Mouse (Mus musculus) lung, postnatal 25 days (tissue): Measurements from ENCODE around the gene Ctc1.
"Not testable (repeated sequence)": the region's sequence is repeated elsewhere in the genome, so short reads cannot be mapped to it uniquely, and the experiment has no call there.

Experiments
- DNase-seq: peaks from one replicate; pipeline ENCODE4 v3.0.0; 2022; ENCODE audit warnings: low spot score

Gene Ctc1

GRCm38 (mm10) chr11:69008182-69009121 is 7.3 kb upstream of the Ctc1 start, which contains the start of gene Pfas:
TSS of gene Pfas (minus strand) at chr11:69008460.
- peak; percentile 90 for DNase-seq

DNA sequence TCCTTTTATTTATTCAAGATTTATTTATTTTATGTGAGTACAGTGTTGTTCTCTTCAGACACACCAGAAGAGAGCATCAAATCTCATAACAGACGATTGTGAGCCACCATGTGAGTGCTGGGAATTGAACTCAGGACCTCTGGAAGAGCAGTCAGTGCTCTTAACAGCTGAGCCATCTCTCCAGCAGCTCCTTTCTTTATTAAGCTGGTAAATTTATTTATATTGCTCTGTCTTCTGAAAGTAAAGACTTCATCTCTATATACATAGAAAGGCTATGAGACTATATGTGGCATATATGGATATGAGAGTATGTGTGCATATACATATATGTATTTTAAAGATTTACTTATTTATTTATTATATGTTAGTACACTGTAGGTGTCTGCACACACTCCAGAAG is 6.2 kb upstream of the Ctc1 start:
- DNase-seq: no peak

DNA sequence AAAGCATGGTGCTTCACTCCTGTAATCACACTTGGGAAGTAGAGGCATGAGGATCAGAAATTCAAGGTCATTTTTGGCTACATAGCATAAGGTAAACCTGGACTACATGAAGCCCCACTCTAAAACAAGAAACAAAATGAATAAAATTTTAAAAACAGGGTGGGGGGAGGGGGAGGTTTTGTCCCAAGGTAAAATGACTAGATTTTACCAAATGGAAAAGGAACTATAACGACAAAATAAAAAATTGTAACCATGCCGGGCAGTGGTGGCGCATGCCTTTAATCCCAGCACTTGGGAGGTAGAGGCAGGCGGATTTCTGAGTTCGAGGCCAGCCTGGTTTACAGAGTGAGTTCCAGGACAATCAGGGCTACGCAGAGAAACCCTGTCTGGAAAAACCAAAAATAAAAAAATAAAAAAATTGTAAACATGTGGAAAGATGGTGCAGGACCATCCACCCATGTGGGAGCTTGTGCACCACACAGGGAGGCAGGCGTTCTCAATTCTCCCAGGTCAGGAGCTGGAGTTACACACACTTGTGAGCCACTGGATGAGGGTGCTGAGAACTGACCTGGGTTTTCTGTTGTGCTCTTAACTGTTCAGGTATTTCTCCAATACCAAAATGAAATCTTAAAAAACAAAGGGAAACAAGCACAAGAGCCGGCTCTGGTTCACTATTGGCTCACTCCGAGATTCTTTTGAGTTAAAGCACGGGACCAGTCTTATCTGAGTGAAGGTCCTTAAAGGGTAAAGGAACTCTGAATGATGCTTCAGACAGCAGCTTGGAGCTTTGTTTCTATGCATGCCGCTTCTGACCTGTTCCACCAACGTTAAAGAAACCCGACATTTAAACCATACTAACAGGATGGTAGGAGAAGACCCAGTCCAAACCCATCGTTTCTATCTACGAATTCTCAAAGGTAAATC is 5.0 kb upstream of the Ctc1 start:
- DNase-seq: no peak

- DNase-seq: not testable (repeated sequence)
Measured at GRCm38 (mm10) chr11:69011445-69011844, 4.3 kb upstream of the Ctc1 start.

GRCm38 (mm10) chr11:69012071-69012601 is 3.6 kb upstream of the Ctc1 start:
- DNase-seq: peak; percentile 95

DNA sequence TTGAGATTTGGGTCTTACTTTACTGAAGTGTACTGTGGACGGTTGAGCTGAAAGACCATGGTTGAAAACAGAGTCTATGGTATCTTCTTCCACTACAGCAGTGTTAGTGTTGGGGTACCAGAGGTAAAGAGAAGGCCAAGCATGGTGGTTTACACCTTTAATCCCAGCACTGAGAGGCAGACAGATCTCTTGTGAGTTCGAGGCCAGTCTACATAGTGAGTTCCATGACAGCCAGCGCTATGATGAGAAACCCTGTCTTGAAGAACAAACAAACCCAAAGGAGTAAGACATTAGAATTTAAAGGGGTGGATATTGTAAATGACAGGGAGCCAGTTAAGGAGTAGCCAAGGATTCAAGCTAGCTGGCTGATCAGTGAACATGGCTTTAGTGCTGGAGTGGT is 1.0 kb downstream of the Ctc1 start:
- DNase-seq: no peak

- DNase-seq: no peak
Measured at GRCm38 (mm10) chr11:69020691-69021090, 5.0 kb downstream of the Ctc1 start.

DNA sequence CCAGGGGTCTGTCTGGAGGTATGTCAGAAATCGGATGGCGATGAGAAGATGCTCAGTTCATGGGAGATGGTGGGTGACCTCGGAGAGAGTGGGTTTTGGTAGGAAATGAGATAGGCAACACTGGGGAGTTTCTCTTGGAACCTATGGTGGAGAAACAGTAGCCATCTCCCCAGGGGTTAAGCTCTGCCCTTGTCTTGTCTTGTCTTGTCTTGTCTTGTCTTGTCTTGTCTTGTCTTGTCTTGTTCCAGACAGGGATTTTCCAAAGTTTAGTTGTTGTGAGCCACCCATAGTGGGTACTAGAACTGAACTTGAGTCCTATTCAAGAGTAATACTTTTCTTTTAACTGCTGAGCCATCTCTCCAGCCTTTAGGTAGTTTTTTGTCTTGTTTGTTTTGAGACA is 10.9 kb downstream of the Ctc1 start:
- DNase-seq: no peak

DNA sequence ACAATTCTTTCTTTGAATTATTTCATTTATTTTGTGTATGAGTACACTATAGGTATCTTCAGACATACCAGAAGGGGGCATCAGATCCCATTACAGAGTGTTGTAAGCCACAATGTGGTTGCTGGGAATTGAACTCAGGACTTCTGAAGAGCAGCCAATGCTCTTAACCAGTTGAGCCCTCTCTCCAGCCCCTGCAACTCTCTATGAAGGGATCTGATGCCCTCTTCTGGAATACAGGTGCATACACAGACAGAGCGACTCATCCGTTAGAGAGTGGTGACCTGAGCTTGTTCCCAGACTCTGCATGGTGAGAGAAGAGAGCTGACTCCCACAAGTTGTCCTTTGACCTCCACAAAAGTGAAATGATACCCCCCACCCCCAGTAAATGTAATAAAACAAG is 13.1 kb downstream of the Ctc1 start:
- DNase-seq: no peak

- DNase-seq: no peak
Measured at GRCm38 (mm10) chr11:69033552-69033951, 17.8 kb downstream of the Ctc1 start.

DNA sequence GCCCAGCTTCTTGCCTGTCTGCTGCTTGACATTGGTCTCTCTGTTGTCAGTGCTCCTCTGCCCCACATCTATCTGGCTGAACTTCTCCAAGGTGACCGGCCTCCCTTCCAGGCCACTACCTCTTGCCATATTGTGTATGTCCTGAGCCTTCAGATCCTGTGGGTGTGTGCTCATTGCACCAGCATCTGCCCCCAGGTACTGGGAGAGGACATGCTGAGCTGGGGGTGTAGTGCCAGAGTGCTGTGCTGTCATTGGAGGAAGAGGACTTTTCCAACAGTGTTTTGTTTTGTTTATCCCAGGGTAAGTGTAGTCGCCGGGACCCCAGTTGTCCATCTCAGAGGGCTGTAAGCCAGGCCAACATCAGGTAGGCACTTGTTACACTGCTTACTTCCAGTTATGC is 18.9 kb downstream of the Ctc1 start:
- DNase-seq: no peak

GRCm38 (mm10) chr11:69035411-69035810 is 19.7 kb downstream of the Ctc1 start:
- no peak for DNase-seq

- peak; percentile 95 for DNase-seq
Measured at GRCm38 (mm10) chr11:69035849-69036248, 20.1 kb downstream of the Ctc1 start.

- peak; percentile 91 for DNase-seq
Measured at GRCm38 (mm10) chr11:69036486-69037230, 20.9 kb downstream of the Ctc1 start.

GRCm38 (mm10) chr11:69037231-69038061 is 21.7 kb downstream of the Ctc1 start:
- DNase-seq: peak; percentile 88

DNA sequence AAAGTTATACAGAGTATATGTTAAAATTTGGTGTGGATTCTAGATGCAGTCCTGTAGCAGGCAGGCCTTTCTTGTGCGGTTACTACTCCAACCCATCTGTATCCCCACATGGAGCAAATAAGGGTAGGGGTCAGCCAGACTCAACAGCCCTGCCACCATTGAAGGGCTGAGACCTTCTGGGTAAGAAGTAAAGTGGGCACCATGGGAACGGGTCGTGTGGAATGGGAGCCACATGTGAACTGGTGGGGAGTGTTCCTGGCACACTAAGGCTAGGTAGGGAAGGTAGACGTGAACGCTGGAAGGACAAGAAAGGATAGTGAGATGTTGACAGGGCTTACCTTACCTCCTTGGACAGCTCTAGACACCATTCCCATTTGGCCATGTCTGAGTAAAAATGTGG is 22.5 kb downstream of the Ctc1 start:
- DNase-seq: no peak

GRCm38 (mm10) chr11:69045531-69046394 is 30.1 kb downstream of the Ctc1 start, which contains the start of gene Aurkb:
TSS of gene Aurkb (plus strand) at chr11:69045647.
- DNase-seq: peak; percentile 87

DNA sequence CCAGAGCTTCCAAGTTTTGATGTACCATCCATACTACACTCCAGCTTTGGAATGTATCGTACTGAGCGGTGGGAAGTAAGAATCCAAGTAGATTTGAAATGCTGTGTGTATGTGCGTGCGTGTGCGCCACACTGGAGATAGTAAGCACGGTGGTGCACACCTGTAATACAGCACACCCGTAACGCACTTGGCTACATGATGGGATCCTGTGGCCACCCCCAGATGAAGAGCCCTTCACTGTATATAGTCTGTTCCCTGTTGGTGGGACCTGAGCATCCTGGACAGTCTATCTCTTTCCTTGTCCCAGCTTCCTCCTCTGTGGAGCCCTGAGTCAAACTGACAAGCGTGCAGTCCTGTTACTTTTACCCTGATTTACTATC is 30.7 kb downstream of the Ctc1 start:
- DNase-seq: no peak

GRCm38 (mm10) chr11:69047592-69047991 is 31.9 kb downstream of the Ctc1 start:
- no peak for DNase-seq

DNA sequence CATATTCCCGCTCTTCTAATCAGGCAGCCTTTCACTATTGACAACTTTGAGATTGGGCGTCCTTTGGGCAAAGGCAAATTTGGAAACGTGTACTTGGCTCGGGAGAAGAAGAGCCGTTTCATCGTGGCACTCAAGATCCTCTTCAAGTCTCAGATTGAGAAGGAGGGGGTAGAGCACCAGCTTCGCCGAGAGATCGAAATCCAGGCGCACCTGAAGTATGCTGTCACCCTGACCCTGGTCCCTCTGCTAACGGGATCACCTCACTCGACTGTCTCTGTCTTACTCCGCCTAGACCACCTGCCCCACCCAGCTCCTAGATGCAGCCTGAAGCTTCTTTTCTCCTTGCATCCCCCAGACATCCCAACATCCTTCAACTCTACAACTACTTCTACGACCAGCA is 32.4 kb downstream of the Ctc1 start:
- no peak for DNase-seq
